Mouse (Mus musculus): ENCODE measurements around the gene Olfr137. TPM values are rescaled to one million over a fixed set of nuclear protein-coding genes. Genes with fewer than 3 reads are reported as not detected.

The Olfr137 gene
- polyA plus RNA-seq (2015; fragmentation: Nextera tagmentation; extraction: Ambion mirVana) = not detected in 2 replicates

GRCm38 (mm10) chr17:38307470-38307869, at the start of gene Olfr137:
Olfr137 (minus strand) TSS chr17:38307570.

GRCm38 (mm10) chr17:38329531-38329930, 22.2 kb upstream of the Olfr137 start, which contains the start of gene Olfr136:
Olfr136 (plus strand) TSS chr17:38329831.

GRCm38 (mm10) chr17:38260735-38261134, 46.6 kb downstream of the Olfr137 start, which contains the start of gene Olfr138:
Olfr138 (plus strand) TSS chr17:38261035.

Other genes starting within 250 kb of the Olfr137 start
- not detected in 2 replicates for gene Olfr129, start 247.5 kb downstream of the Olfr137 start, polyA plus RNA-seq (2015; fragmentation: Nextera tagmentation; extraction: Ambion mirVana)
- gene Olfr130, start 243.6 kb downstream of the Olfr137 start, polyA plus RNA-seq (2015; fragmentation: Nextera tagmentation; extraction: Ambion mirVana) = not detected in 2 replicates
- not detected in 2 replicates for gene Olfr131, start 218.9 kb downstream of the Olfr137 start, polyA plus RNA-seq (2015; fragmentation: Nextera tagmentation; extraction: Ambion mirVana)
- gene Olfr132, start 173.0 kb downstream of the Olfr137 start, polyA plus RNA-seq (2015; fragmentation: Nextera tagmentation; extraction: Ambion mirVana) = not detected in 2 replicates
- gene Olfr133, start 162.3 kb downstream of the Olfr137 start, polyA plus RNA-seq (2015; fragmentation: Nextera tagmentation; extraction: Ambion mirVana) = not detected in 2 replicates
- gene Olfr134, start 136.2 kb downstream of the Olfr137 start, polyA plus RNA-seq (2015; fragmentation: Nextera tagmentation; extraction: Ambion mirVana) = not detected in 2 replicates
- not detected in 2 replicates for gene Olfr135, start 103.2 kb downstream of the Olfr137 start, polyA plus RNA-seq (2015; fragmentation: Nextera tagmentation; extraction: Ambion mirVana)
- gene Olfr138, start 46.5 kb downstream of the Olfr137 start, polyA plus RNA-seq (2015; fragmentation: Nextera tagmentation; extraction: Ambion mirVana) = not detected in 2 replicates
- not detected in 2 replicates for gene Olfr136, start 22.3 kb upstream of the Olfr137 start, polyA plus RNA-seq (2015; fragmentation: Nextera tagmentation; extraction: Ambion mirVana)
- not detected in 2 replicates for gene Esp36, start 112.6 kb upstream of the Olfr137 start, polyA plus RNA-seq (2015; fragmentation: Nextera tagmentation; extraction: Ambion mirVana)
- not detected in 2 replicates for gene Esp34, start 246.6 kb upstream of the Olfr137 start, polyA plus RNA-seq (2015; fragmentation: Nextera tagmentation; extraction: Ambion mirVana)